Mouse (Mus musculus) cortical plate, adult 2 months (tissue): ENCODE data around the gene Trim2.

Source experiments
- CTCF ChIP-seq: fragments of 200-500 bp; IDR thresholded peaks from 2 replicates; pipeline ENCODE4 v1.5.1; 2011; ENCODE audit warnings: mild to moderate bottlenecking, control low read depth, low read length; ENCODE audit not compliant: insufficient read depth; ENCODE audit errors: extremely low read depth
- POLR2A ChIP-seq: fragments of 200-500 bp; IDR thresholded peaks from 2 replicates; pipeline ENCODE4 v1.6.1; 2011; ENCODE audit warnings: mild to moderate bottlenecking, low read length, control low read depth; ENCODE audit not compliant: insufficient read depth; ENCODE audit errors: extremely low read depth

DNA sequence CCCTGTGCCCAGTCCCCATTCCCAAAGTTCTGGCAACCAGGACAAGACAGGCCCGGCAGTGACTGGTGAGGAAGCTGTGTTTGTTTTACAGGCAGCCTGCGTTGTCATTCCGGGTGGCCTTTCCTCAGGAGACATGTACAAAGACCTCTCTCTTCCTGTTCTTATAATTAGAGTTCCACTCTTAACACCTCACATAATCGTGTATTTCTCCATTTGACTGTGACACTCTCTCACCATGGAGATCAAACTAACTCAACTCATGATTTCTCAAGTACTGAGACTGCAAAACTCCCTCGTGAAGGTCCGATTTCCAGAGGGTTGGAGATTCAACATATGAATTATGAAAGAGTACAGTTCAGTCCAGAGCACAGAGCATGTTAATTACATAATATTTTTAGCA, 170.7 kb downstream of the Trim2 start:
- TF ChIP-seq POLR2A (no peak), CTCF (no peak)
